Mouse (Mus musculus): ENCODE results near the gene Kctd13.
"Not testable (repeated sequence)": the region's sequence is repeated elsewhere in the genome, so short reads cannot be mapped to it uniquely, and the experiment has no call there.

GRCm38 (mm10) chr7:126899781-126900180 lies 28.9 kb upstream of the Kctd13 start:
- not testable (repeated sequence) for TF ChIP-seq CTCF (IDR thresholded peaks at IDR 0.05; ENCODE audit: control insufficient read depth, insufficient read depth, low read length); POLR2A (IDR thresholded peaks at IDR 0.05; ENCODE audit: borderline replicate concordance, control insufficient read depth, low read depth, low read length)

Measured in bone marrow, adult 2 months (tissue).